9 mouse cellular contexts compared by ENCODE assay signal in the genomic region with DNA sequence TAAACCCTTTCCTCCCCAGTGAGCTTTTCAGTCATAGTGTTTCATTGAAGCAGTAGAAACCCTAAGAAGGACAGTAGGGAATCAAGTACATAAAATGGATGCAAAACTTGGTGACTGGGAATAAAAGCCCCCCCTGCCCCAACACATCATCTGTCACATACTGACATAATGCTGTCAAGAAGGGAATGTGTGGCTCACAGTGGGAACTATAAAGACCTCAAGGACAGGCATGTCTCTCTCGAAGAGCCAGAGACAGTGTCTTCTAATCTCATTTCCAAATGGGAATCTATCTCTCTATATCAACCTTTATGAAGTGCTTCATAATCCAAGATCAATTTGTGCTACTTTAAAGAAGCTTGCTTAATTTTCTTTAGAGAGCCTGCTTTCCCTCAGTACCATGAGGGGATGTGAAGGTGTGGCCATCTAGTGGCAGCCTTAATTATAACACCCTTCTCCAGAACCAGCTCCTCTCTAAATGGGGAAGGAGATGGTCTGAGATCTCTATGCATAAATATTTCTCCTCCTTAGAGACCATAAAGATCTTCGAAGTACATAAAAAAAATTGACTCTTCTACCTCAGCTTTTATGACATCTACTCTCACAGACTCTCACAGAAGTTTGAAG.
A peak's percentile ranks its signal among the peaks of the same experiment; 100 is the strongest.
DNase-seq lines count a peak whose midpoint lies in the region; ATAC-seq and TF ChIP-seq lines count a peak whose summit lies in the region.
"Had no signal": no experiment of that assay in that cellular context is flagged by ENCODE, and none has a peak within 500 bp of the region (broad histone marks: within the 10 kb centered on the region; RNA-seq: fewer than 3 reads in every experiment).

No protein-coding gene starts in this region.

- 39% methylated on average over 2 of the region's 2 CpGs for WGBS in spleen, adult 2 months
- WGBS in midbrain, embryonic 16.5 days: 23% methylated on average over 2 of the region's 2 CpGs

- H3K36me3 ChIP-seq in spleen, adult 2 months (ENCODE audit: control insufficient read depth, insufficient read depth, low read length): no peaks in the 10 kb centered on the region
- no peaks in the 10 kb centered on the region for H3K36me3 ChIP-seq in midbrain, embryonic 16.5 days (ENCODE audit: control insufficient read depth, insufficient read depth, low read length)
- H3K36me3 ChIP-seq: embryonic facial prominence, embryonic 13.5 days had no signal

- no peak overlapping the region for H3K4me3 ChIP-seq in spleen, adult 2 months (ENCODE audit: extremely low read depth, insufficient read depth, insufficient read length)
- no peak overlapping the region for H3K4me3 ChIP-seq in midbrain, embryonic 16.5 days (ENCODE audit: low read depth, low read length)
- H3K4me3 ChIP-seq: embryonic facial prominence, embryonic 13.5 days had no signal

- no peak for TF ChIP-seq POLR2A in spleen, adult 2 months (IDR thresholded peaks at IDR 0.05; ENCODE audit: low read depth, low read length)

- no peaks in the 10 kb centered on the region for H3K4me1 ChIP-seq in spleen, adult 2 months (ENCODE audit: control insufficient read depth, insufficient read depth, insufficient read length)
- no peaks in the 10 kb centered on the region; the same call in 1 of the 2 replicates for H3K4me1 ChIP-seq in midbrain, embryonic 16.5 days (ENCODE audit: control insufficient read depth, insufficient read depth, low read length)
- H3K4me1 ChIP-seq: embryonic facial prominence, embryonic 13.5 days had no signal

- no peak overlapping the region for H3K9ac ChIP-seq in midbrain, embryonic 16.5 days (ENCODE audit: low read depth, low read length)
- H3K9ac ChIP-seq: embryonic facial prominence, embryonic 13.5 days had no signal

- H3K4me2 ChIP-seq in midbrain, embryonic 16.5 days (ENCODE audit: low read length): no peak overlapping the region
- H3K4me2 ChIP-seq: embryonic facial prominence, embryonic 13.5 days had no signal

- H3K9me3 ChIP-seq in midbrain, embryonic 16.5 days (replicated peaks; ENCODE audit: control insufficient read depth, low read length, poor library complexity, severe bottlenecking): no peaks in the 10 kb centered on the region
- H3K9me3 ChIP-seq: embryonic facial prominence, embryonic 13.5 days had no signal

- TF ChIP-seq CTCF in spleen, adult 2 months (IDR thresholded peaks at IDR 0.05; ENCODE audit: extremely low read depth, insufficient read depth, insufficient read length, insufficient replicate concordance): peak; percentile 11; the same call in 1 of the 2 replicates

- no peaks in the 10 kb centered on the region for H3K27me3 ChIP-seq in spleen, adult 2 months (ENCODE audit: control insufficient read depth, insufficient read depth, low read length)
- H3K27me3 ChIP-seq in midbrain, embryonic 16.5 days (ENCODE audit: control insufficient read depth, insufficient read depth, low read depth, low read length): no peaks in the 10 kb centered on the region
- H3K27me3 ChIP-seq: embryonic facial prominence, embryonic 13.5 days had no signal

- no peak overlapping the region for H3K27ac ChIP-seq in spleen, adult 2 months (ENCODE audit: insufficient read depth, low read length)
- no peak overlapping the region for H3K27ac ChIP-seq in midbrain, embryonic 16.5 days (ENCODE audit: low read length)
- H3K27ac ChIP-seq: embryonic facial prominence, embryonic 13.5 days had no signal

- intact Hi-C loops in left cerebral cortex, postnatal 14 days (cut with DNase I): loop anchor here (5.0 kb wide), 1 partner anchor 1903 kb away; the partner anchor contains the start of gene Man1a

- peak; percentile 0 to 7 for DNase-seq in spleen, adult 2 months (ENCODE audit: low read depth in 1 of 2, low spot score in 2 of 2)
- DNase-seq in spleen, postnatal 4 days (ENCODE audit: low spot score in 2 of 2): no peak
- peak; percentile 6 for DNase-seq in c-Kit-positive CD71-positive TER-119-negative erythroid progenitor cells, embryonic 14.5 days (ENCODE audit: low read depth)
- DNase-seq in forelimb bud, embryonic 11.5 days (ENCODE audit: low read depth, low spot score): peak; percentile 55
- DNase-seq in induced T-regulatory cell, adult 2 months (ENCODE audit: low read depth): peak; percentile 49
- DNase-seq in left cerebral cortex, postnatal 14 days (ENCODE audit: low spot score in 2 of 2): peak; percentile 76 to 82
- peak; percentile 8 for DNase-seq in thymus, postnatal 25 days

- peak; percentile 91 for ATAC-seq in midbrain, embryonic 16.5 days

Comparison
In these comparisons a context has a peak if more than half of its experiments do, and no peak if none do; other contexts are left out.
1. DNase-seq: peak in spleen, adult 2 months (2 of 2), c-Kit-positive CD71-positive TER-119-negative erythroid progenitor cells, embryonic 14.5 days (single experiment), forelimb bud, embryonic 11.5 days (single experiment), induced T-regulatory cell, adult 2 months (single experiment), left cerebral cortex, postnatal 14 days (2 of 2) and thymus, postnatal 25 days (single experiment); none in spleen, postnatal 4 days (0 of 2).